Mouse (Mus musculus) kidney, postnatal 0 days (tissue): ENCODE results near the gene Fam81b. TPM values are rescaled to one million over a fixed set of nuclear protein-coding genes. Genes with fewer than 3 reads are reported as not detected.

Experiments used
- ATAC-seq: fragments of 200-750 bp; cut with Nextera tagmentation; replicated peaks from 2 replicates; pipeline ENCODE4 v1.8.0; 2017; ENCODE audit warnings: low read depth, moderate number of reproducible peaks, moderate TSS enrichment, moderate library complexity; ENCODE audit not compliant: low FRiP score
- DNase-seq: peaks from one replicate; pipeline ENCODE4 v3.0.0-alpha.2; 2016; ENCODE audit warnings: low spot score
- H3K27ac ChIP-seq: fragments of 300-500 bp; sonication (generic); 2 replicates; pipeline ENCODE4 v1.5.1; 2014; ENCODE audit warnings: mild to moderate bottlenecking
- H3K27me3 ChIP-seq: fragments of 300-500 bp; sonication (generic); 2 replicates; pipeline ENCODE4 v1.6.1; 2014; ENCODE audit warnings: low read length, mixed read lengths; ENCODE audit not compliant: insufficient read depth
- H3K36me3 ChIP-seq: fragments of 300-500 bp; sonication (generic); 2 replicates; pipeline ENCODE4 v1.6.1; 2014; ENCODE audit warnings: low read length, mixed read lengths; ENCODE audit not compliant: insufficient read depth
- H3K4me1 ChIP-seq: fragments of 300-500 bp; sonication (generic); replicated peaks from 2 replicates; pipeline ENCODE4 v1.6.1; 2014; ENCODE audit warnings: antibody characterized with exemption, low read length, mixed read lengths; ENCODE audit not compliant: insufficient read depth
- H3K4me2 ChIP-seq: fragments of 300-500 bp; sonication (generic); 2 replicates; pipeline ENCODE4 v1.6.1; 2014; ENCODE audit warnings: mild to moderate bottlenecking, low read length, moderate library complexity, mixed read lengths
- H3K4me3 ChIP-seq: fragments of 300-500 bp; sonication (generic); replicated peaks from 2 replicates; pipeline ENCODE4 v1.5.1; 2014; ENCODE audit warnings: low read depth, low read length
- H3K9ac ChIP-seq: fragments of 300-500 bp; sonication (generic); 2 replicates; pipeline ENCODE4 v1.6.1; 2014; ENCODE audit warnings: low read depth, low read length
- H3K9me3 ChIP-seq: fragments of 300-500 bp; sonication (generic); replicated peaks from 2 replicates; pipeline ENCODE4 v1.6.1; 2016; ENCODE audit warnings: low read length, inconsistent platforms, mixed read lengths
- CTCF ChIP-seq: IDR thresholded peaks from 2 replicates; pipeline ENCODE4 v1.5.1; 2016; ENCODE audit warnings: antibody characterized with exemption, low read depth, mild to moderate bottlenecking, moderate library complexity
- WGBS: fragments of 180-500 bp; shearing (Covaris S2); extraction: QIAGEN DNeasy Blood & Tissue Kit; methylation state at CpG from one replicate; pipeline ENCODE4 v1.1.7; 2014; 5-methylcytosine and 5-hydroxymethylcytosine counted together
- polyA plus RNA-seq: library from polyadenylated mRNA; unstranded; fragments of >200 nt; fragmentation: Nextera tagmentation; extraction: Ambion mirVana; gene quantifications from 2 replicates; pipeline ENCODE4 v1.2.1, GENCODE M21; 2015

Gene Fam81b
- polyA plus RNA-seq, 1 experiment from 2014 or later: not detected

DNA sequence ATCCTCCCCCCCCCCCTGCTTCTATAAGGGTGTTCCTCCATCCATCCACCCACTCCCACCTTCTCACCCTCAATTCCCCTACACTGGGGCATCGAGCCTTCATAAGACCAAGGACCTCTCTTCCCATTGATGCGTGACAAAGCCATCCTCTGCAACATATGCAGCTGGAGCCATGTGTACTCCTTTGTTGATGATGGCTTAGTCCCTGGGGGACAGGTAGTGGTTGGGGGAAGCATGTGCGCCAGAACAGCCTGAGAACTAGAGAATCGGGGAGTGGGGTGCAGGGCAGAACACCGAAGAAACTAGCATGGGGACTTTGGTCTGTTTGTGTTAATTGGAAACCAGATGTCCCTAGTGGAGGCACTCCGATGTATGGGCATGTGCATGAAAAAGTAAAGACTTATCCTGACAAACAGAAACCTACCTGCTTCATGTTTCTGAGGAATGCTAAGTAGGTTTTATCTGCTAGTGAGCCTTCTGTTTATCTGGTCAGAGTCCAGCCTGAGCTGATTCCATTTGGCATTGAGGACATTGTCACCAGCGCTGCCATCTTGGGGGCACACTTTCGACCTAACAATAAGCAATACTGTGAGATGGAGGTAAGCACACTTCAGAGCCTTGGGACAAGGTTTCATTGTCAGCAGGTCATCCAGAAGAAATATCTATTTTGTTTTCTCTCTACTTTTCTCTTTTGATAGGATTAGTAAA, 109.3 kb downstream of the Fam81b start:
- no peak for ATAC-seq
- Histone ChIP-seq H3K4me3 (no peak overlapping the region), H3K27ac (no peak overlapping the region), H3K4me1 (no peaks in the 10 kb centered on the region), H3K9ac (no peak overlapping the region), H3K9me3 (0 out of 2 replicates have a peak, but pooled peaks cover 6% of the 10 kb centered on the region), H3K27me3 (no peaks in the 10 kb centered on the region), H3K4me2 (no peak overlapping the region), H3K36me3 (0 out of 2 replicates have a peak, but pooled peaks cover 6% of the 10 kb centered on the region)
- no peak for DNase-seq
- no peak for TF ChIP-seq CTCF
- WGBS: 95% methylated on average over 8 of the region's 8 CpGs

GRCm38 (mm10) chr13:76194937-76195336, 109.9 kb downstream of the Fam81b start:
- DNase-seq (no peak), ATAC-seq (no peak)
- H3K4me1 ChIP-seq: no peaks in the 10 kb centered on the region
- no peak for TF ChIP-seq CTCF
- H3K36me3 ChIP-seq: 0 out of 2 replicates have a peak, but pooled peaks cover 11% of the 10 kb centered on the region
- H3K9me3 ChIP-seq: 0 out of 2 replicates have a peak, but pooled peaks cover 6% of the 10 kb centered on the region
- no peak overlapping the region for H3K9ac ChIP-seq
- no peak overlapping the region for H3K27ac ChIP-seq
- no peak overlapping the region for H3K4me2 ChIP-seq
- H3K4me3 ChIP-seq: no peak overlapping the region
- no peaks in the 10 kb centered on the region for H3K27me3 ChIP-seq

- H3K4me1 ChIP-seq: no peaks in the 10 kb centered on the region
- H3K27ac ChIP-seq: no peak overlapping the region
- H3K27me3 ChIP-seq: no peaks in the 10 kb centered on the region
- no peak overlapping the region for H3K4me2 ChIP-seq
- 0 out of 2 replicates have a peak, but pooled peaks cover 17% of the 10 kb centered on the region for H3K36me3 ChIP-seq
- no peak for DNase-seq
- H3K9ac ChIP-seq: no peak overlapping the region
- 0 out of 2 replicates have a peak, but pooled peaks cover 6% of the 10 kb centered on the region for H3K9me3 ChIP-seq
- TF ChIP-seq CTCF: no peak
- ATAC-seq: no peak
- no peak overlapping the region for H3K4me3 ChIP-seq
- WGBS: 90% methylated on average over 3 of the region's 3 CpGs
Measured at GRCm38 (mm10) chr13:76190273-76190672, 114.6 kb downstream of the Fam81b start.

DNA sequence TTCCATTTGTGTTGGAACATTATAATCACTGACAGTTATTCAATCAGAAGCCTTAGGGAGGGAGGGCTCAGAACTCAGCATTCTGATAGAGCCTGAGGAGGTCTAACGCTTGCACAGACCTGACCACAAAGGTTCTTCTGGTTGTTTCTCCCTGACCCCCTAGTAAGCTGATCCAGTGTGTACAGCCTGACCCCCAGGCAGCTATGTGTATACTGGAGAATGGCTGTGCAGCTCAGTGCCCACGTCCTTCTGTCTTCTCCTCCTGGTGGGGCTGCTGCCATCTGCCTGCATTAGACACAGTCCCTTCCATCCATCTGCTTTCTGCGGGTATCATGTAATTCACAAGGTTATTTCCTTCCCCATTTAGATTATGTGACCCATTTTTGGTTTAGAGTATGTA, 115.7 kb downstream of the Fam81b start:
- TF ChIP-seq CTCF: no peak
- Histone ChIP-seq H3K9me3 (0 out of 2 replicates have a peak, but pooled peaks cover 6% of the 10 kb centered on the region), H3K4me3 (no peak overlapping the region), H3K4me2 (no peak overlapping the region), H3K27ac (no peak overlapping the region), H3K27me3 (no peaks in the 10 kb centered on the region), H3K36me3 (0 out of 2 replicates have a peak, but pooled peaks cover 17% of the 10 kb centered on the region), H3K4me1 (no peaks in the 10 kb centered on the region), H3K9ac (no peak overlapping the region)
- DNase-seq: no peak
- no peak for ATAC-seq
- WGBS: 85% methylated on average over 3 of the region's 3 CpGs

GRCm38 (mm10) chr13:76187651-76188050, 117.2 kb downstream of the Fam81b start:
- Histone ChIP-seq H3K9me3 (0 out of 2 replicates have a peak, but pooled peaks cover 6% of the 10 kb centered on the region), H3K4me3 (no peak overlapping the region), H3K36me3 (0 out of 2 replicates have a peak, but pooled peaks cover 19% of the 10 kb centered on the region), H3K4me2 (no peak overlapping the region), H3K27ac (no peak overlapping the region), H3K9ac (no peak overlapping the region), H3K27me3 (no peaks in the 10 kb centered on the region), H3K4me1 (no peaks in the 10 kb centered on the region)
- DNase-seq (no peak), ATAC-seq (no peak)
- 93% methylated on average over 5 of the region's 5 CpGs for whole genome bisulfite sequencing
- no peak for TF ChIP-seq CTCF

- Histone ChIP-seq H3K27me3 (no peaks in the 10 kb centered on the region), H3K36me3 (peaks cover 7% of the 10 kb centered on the region), H3K4me1 (no peaks in the 10 kb centered on the region), H3K4me2 (no peak overlapping the region), H3K9me3 (no peaks in the 10 kb centered on the region), H3K9ac (no peak overlapping the region), H3K4me3 (no peak overlapping the region), H3K27ac (no peak overlapping the region)
- no peak for DNase-seq
- WGBS: 95% methylated on average over 5 of the region's 5 CpGs
- TF ChIP-seq CTCF: no peak
- ATAC-seq: no peak
Measured at GRCm38 (mm10) chr13:76178700-76179099, 126.2 kb downstream of the Fam81b start.
